Mouse (Mus musculus) intestine, postnatal 0 days (tissue): ENCODE data around the gene Gm4981. TPM values are rescaled to one million over a fixed set of nuclear protein-coding genes. Genes with fewer than 3 reads are reported as not detected.
"Not testable (repeated sequence)": the region's sequence is repeated elsewhere in the genome, so short reads cannot be mapped to it uniquely, and the experiment has no call there.

Experiments
- ATAC-seq: fragments of 200-750 bp; cut with Nextera tagmentation; 2 replicates; pipeline ENCODE4 v1.8.0; 2017; ENCODE audit warnings: mild to moderate bottlenecking, moderate TSS enrichment, moderate library complexity
- H3K27ac ChIP-seq: fragments of 300-500 bp; sonication (generic); 2 replicates; pipeline ENCODE4 v1.5.1; 2014; ENCODE audit warnings: mild to moderate bottlenecking, low read depth, low read length, moderate library complexity
- H3K27me3 ChIP-seq: fragments of 300-500 bp; sonication (generic); replicated peaks from 2 replicates; pipeline ENCODE4 v1.6.1; 2014; ENCODE audit warnings: low read length, mixed read lengths; ENCODE audit not compliant: control insufficient read depth, insufficient read depth
- H3K36me3 ChIP-seq: fragments of 300-500 bp; sonication (generic); 2 replicates; pipeline ENCODE4 v1.6.1; 2014; ENCODE audit warnings: mild to moderate bottlenecking, moderate library complexity; ENCODE audit not compliant: control insufficient read depth, insufficient read depth
- H3K4me1 ChIP-seq: fragments of 300-500 bp; sonication (generic); replicated peaks from 2 replicates; pipeline ENCODE4 v1.6.1; 2014; ENCODE audit warnings: antibody characterized with exemption, low read length, mixed read lengths; ENCODE audit not compliant: control insufficient read depth, insufficient read depth
- H3K4me2 ChIP-seq: fragments of 300-500 bp; sonication (generic); replicated peaks from 2 replicates; pipeline ENCODE4 v1.6.1; 2014; ENCODE audit warnings: low read depth, mild to moderate bottlenecking, moderate library complexity
- H3K4me3 ChIP-seq: fragments of 300-500 bp; sonication (generic); 2 replicates; pipeline ENCODE4 v1.5.1; 2014; ENCODE audit warnings: low read depth, low read length
- H3K9ac ChIP-seq: fragments of 300-500 bp; sonication (generic); 2 replicates; pipeline ENCODE4 v1.6.1; 2014; ENCODE audit warnings: mild to moderate bottlenecking, low read depth, low read length
- H3K9me3 ChIP-seq: fragments of 300-500 bp; sonication (generic); 2 replicates; pipeline ENCODE4 v1.6.1; 2016; ENCODE audit warnings: mixed run types; ENCODE audit not compliant: control insufficient read depth
- WGBS: fragments of 180-500 bp; shearing (Covaris S2); extraction: QIAGEN DNeasy Blood & Tissue Kit; methylation state at CpG from one replicate; pipeline ENCODE4 v1.1.7; 2014; 5-methylcytosine and 5-hydroxymethylcytosine counted together
- polyA plus RNA-seq: library from polyadenylated mRNA; unstranded; fragments of >200 nt; fragmentation: Nextera tagmentation; extraction: Ambion mirVana; gene quantifications from 2 replicates; pipeline ENCODE4 v1.2.1, GENCODE M21; 2015

Gene Gm4981
- polyA plus RNA-seq, 1 experiment from 2014 or later = not detected

DNA sequence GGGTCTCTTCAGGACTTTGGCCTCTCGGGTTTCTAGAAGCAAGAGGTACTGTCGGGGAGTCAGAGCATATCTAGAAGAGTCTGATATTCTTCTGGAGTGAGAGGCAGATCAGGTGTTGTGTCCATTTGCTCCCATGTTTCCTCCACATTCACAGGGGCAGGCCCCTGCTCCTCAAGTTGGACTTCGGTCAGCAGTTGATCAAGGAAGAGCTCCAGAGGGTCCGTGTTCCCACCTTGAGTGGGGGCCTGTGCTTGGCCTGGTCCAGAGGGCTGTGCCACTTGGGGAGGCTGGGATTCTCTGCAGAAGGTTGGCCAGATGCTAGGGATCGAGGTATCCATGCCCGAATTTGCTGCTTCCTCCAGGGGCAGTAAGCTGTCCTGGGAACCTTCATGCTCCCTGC is 8.7 kb downstream of the Gm4981 start:
- not testable (repeated sequence) for H3K27me3 ChIP-seq, H3K36me3 ChIP-seq, H3K4me3 ChIP-seq, H3K27ac ChIP-seq, H3K4me1 ChIP-seq, ATAC-seq, H3K9ac ChIP-seq, H3K4me2 ChIP-seq
- H3K9me3 ChIP-seq = peaks cover 11% of the 10 kb centered on the region
- WGBS = 88% methylated on average over 2 of the region's 6 CpGs

DNA sequence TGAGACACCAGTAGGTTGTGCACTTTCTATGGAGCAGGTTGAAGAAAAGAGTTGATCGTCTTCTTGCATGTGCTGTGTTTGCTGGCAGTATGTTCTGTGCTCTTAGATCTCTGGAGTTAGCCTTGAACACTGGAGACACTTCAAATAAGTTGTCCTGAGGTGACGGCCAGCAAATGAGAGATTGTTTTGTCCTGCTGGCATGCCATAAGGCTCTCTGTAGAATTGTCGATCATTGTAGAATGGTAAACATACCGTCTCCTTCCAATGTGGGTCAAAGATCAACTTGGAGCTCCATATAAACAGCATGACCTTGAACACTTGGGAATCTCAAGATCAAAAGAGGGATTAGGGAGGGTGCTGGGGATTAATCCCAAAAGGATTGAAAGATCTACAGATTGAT is 10.1 kb downstream of the Gm4981 start:
- not testable (repeated sequence) for H3K4me1 ChIP-seq, H3K27me3 ChIP-seq, H3K4me3 ChIP-seq, H3K4me2 ChIP-seq, H3K36me3 ChIP-seq, H3K9me3 ChIP-seq, H3K27ac ChIP-seq, H3K9ac ChIP-seq, ATAC-seq
- 84% methylated on average over 4 of the region's 4 CpGs for WGBS

DNA sequence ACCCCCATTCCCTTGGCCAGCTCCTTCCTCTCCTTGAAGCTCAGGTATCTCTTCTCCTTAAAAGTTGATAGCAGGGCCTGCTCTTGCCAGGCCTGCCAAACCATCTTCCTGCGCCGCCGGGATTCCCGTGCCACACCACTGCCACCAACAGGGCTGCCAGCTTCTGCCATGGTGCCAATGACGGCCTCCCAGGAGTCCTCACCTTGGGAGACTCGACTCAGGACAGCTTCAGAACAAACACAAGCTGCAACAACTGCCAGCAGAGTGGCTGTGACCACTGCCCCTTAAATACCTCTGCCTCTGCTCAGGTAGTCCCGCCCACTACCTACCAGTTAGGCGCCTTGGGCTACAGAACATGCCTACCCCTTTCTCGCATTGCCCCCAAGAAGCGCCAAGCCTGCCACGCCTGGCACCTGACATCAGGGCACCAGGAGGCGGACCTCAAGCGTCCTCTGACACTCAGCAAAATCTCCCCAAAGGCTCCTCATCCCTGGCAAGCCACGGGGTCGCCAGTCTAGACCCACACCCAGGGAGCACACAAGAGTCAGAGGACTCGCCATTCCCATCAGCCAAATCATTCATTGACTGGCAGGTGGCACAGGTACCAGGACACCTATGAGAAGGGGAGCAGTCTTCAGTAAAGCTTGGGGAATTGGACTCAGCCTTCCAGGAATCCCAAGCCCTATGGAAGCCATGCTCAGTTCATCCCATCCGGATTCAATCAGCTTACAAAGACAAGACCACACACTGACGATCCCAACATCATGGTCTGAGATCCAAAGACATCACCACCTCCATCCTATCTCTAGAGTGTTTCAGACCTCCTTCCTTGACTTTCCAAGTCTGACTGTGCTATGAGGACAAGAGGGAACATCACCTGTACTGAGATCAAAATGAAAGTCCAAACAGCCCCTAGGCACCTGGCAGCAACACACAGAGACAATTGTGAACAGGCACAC is 11.4 kb downstream of the Gm4981 start, which contains the start of gene AW822073:
TSS of gene AW822073 (minus strand) at position 104 of the 959 bp plus-strand sequence.
- not testable (repeated sequence) for H3K4me1 ChIP-seq, H3K27me3 ChIP-seq, ATAC-seq, H3K4me2 ChIP-seq, H3K4me3 ChIP-seq, H3K36me3 ChIP-seq, H3K27ac ChIP-seq, H3K9me3 ChIP-seq, H3K9ac ChIP-seq
- 83% methylated on average over 16 of the region's 18 CpGs for WGBS

DNA sequence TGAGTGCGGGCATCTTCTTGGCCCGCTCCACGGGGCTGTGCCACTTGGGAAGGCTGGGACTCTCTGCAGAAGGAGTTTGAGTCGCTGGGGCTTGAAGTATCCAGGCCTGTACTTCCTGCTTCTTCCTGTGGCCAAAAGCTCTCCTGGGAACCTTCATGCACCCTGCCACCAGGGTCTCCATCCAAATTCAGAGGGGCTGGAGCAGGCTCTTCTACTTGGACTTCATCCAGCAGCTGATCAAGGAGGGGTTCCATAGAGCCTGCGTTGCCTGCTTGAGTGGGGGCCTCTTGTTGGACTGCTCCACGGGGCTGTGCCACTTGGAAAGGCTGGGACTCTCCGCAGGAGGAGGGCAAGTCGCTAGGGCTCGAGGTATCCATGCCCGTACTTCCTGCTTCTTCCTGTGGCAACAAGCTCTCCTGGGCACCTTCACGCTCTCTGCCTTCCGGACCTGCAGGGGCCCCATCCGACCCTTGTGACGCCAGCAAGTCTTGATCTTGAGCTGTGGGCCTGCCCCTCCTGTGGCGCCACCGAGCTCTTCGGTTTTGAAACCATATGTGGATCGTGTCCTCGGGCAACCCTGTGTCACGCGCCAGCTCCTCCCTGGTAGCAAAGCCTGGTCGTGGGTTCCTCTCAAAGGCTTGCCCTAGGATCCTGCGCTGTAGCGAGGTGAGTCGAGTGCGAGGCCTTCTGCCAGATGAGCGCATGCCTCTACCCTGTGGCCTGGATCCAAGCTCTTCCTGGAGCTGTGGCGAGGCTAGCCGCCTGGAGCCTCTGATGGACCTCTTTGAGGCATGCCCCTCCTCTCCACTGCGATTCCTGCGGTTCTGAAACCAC is 12.3 kb downstream of the Gm4981 start:
- not testable (repeated sequence) for H3K9me3 ChIP-seq, ATAC-seq, H3K4me1 ChIP-seq, H3K9ac ChIP-seq, H3K36me3 ChIP-seq, H3K4me2 ChIP-seq, H3K27ac ChIP-seq, H3K27me3 ChIP-seq, H3K4me3 ChIP-seq
- 82% methylated on average over 27 of the region's 31 CpGs for WGBS

DNA sequence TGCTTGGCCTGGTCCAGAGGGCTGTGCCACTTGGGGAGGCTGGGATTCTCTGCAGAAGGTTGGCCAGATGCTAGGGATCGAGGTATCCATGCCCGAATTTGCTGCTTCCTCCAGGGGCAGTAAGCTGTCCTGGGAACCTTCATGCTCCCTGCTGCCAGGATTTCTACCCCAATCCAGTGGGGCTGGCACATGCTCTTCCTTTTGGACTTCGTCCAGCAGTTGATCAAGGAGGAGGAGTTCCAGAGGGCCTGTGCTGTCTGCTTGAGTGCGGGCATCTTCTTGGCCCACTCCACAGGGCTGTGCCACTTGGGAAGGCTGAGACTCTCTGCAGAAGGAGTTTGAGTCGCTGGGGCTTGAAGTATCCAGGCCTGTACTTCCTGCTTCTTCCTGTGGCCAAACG is 13.3 kb downstream of the Gm4981 start:
- 89% methylated on average over 3 of the region's 6 CpGs for WGBS
- H3K36me3 ChIP-seq, H3K4me1 ChIP-seq, H3K27me3 ChIP-seq, H3K27ac ChIP-seq, H3K4me2 ChIP-seq, H3K9ac ChIP-seq, ATAC-seq, H3K4me3 ChIP-seq, H3K9me3 ChIP-seq: not testable (repeated sequence)

DNA sequence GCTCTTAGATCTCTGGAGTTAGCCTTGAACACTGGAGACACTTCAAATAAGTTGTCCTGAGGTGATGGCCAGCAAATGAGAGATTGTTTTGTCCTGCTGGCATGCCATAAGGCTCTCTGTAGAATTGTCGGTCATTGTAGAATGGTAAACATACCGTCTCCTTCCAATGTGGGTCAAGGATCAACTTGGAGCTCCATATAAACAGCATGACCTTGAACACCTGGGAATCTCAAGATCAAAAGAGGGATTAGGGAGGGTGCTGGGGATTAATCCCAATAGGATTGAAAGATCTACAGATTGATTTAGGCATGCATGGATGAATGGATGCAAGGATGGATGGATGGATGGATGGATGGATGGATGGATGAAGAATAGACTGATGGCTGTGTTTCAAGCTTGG is 14.9 kb downstream of the Gm4981 start:
- not testable (repeated sequence) for H3K4me1 ChIP-seq, H3K9me3 ChIP-seq, ATAC-seq, H3K4me3 ChIP-seq, H3K36me3 ChIP-seq, H3K9ac ChIP-seq, H3K27me3 ChIP-seq, H3K4me2 ChIP-seq, H3K27ac ChIP-seq
- 86% methylated on average over 2 of the region's 2 CpGs for WGBS
